Mouse (Mus musculus) layer of hippocampus, adult 9-10 months (tissue): ENCODE data around the gene Olfr1248.
"Not testable (repeated sequence)": the region's sequence is repeated elsewhere in the genome, so short reads cannot be mapped to it uniquely, and the experiment has no call there.

Experiments
- DNase-seq: peaks from one replicate; pipeline ENCODE4 v3.0.0; 2022; ENCODE audit warnings: low spot score

The Olfr1248 gene

DNA sequence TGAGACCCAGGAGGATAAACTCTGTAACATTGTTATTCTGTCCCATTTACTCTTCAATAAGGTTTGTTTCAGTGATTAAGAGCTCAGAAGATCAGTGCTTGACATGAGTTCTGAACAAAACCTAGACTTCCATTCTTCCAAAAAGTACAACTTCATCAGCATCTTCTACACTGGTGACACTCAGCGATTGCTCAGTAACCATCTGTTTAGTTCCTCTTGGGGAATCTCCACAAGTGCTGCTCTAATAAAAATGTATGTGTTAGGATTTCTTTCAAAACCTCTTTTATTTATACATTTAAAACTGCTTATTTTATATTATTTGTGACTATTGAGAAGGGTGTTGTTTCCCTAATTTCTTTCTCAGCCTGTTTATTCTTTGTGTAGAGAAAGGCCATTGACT lies at the start of gene Olfr1248:
Olfr1248 (minus strand) TSS at position 101 of the 400 bp plus-strand sequence.
- DNase-seq = not testable (repeated sequence)

DNA sequence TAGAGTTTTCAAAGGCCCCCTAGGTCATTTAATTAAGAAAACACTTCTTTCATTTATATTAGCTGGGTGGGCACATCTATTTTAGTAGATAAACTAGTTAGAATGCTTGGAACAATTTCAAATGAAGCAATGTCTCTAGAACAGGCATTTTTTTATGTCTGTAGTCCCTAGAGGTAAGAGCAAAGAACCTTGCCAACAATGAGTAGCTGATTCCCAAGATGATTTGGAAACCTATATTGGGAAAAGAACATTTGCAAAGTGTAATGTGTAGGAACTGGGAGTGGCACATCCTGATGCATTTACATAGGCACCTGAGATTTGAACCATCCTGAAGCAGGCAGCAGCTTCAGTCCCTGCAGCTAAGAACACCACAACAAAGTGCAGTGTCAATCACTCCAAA lies 43.3 kb upstream of the Olfr1248 start, which contains the start of gene Olfr1250:
Olfr1250 (minus strand) TSS at position 101 of the 400 bp plus-strand sequence.
- no peak for DNase-seq

DNA sequence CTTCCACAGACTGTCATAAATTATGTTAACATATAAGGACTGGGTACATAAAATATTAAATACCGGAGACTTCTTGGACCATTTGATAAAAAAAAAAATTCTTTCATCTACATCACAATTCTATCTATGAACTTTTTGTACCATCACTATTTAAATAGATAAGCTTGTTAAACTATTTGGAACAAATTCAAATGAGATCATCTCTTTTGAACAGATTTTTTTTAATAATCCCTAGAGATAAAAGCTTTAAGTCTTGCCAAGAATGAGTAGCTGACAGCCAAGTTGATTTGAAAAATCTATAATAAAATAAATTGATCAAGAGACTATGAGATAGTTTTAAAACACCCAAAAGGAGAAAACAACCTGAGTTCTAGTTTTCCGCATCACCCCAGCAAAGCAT lies 16.8 kb upstream of the Olfr1248 start, which contains the start of gene Olfr1249:
Olfr1249 (minus strand) TSS at position 101 of the 400 bp plus-strand sequence.
- DNase-seq = no peak

DNA sequence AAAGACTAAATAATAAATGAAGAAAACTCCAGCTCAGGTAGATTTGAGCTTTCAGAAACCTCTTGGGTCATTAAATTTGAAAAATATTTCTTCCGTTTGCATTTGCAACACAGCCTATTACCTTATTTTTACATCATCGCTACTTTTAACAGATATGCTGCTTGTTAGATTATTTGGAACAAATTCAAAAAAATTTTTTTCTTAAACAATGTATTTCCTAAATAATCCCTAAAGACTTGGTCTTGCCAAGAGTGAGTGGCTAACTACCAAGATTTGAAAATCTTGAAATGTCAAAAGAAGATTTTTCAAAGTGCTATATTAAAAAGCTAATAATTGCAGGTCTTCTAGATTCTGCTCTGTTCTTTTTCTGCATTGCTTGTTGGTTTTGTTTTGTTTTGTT lies 4.0 kb downstream of the Olfr1248 start, which contains the start of gene Olfr1247:
Olfr1247 (minus strand) TSS at position 101 of the 400 bp plus-strand sequence.
- no peak for DNase-seq

DNA sequence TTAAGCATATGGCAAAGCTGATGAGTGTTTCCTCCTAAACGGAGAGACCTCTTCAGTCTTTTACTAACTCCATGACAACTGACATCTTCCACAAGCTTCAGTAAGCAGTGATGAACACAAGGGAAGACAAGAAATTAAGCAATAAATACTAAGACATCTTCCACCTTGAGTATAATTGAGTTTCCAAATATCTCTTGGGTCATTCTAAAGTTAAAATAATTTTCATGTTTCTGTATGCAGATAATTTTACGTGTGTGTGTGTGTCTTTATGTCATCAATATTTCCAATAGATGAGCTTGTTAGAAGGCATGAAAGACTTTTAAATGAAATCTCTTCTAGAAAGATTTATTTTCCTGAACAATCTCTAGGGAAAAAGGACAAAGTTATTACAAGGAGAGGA lies 25.0 kb downstream of the Olfr1248 start, which contains the start of gene Olfr1246:
Olfr1246 (minus strand) TSS at position 101 of the 400 bp plus-strand sequence.
- no peak for DNase-seq

DNA sequence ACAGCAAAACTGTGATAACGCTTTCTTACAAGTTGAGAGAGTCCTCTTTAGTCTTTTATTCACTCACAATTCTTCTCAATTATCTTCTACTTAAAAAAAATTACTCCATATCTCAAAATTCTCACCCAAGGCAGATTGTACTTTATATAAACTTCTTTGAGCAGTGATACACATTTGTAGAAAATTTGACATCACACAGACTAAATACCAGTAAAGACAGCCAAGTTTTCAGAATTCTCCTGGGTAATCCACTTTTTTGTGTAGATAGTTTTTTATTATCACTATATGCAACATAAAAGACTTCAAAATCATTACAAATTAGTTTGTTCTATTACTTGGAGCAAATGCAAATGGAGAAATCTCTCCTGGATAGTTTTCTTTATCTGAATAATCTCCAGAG lies 39.7 kb downstream of the Olfr1248 start, which contains the start of gene Olfr1245:
Olfr1245 (minus strand) TSS at position 101 of the 400 bp plus-strand sequence.
- no peak for DNase-seq
